Mouse (Mus musculus) testis, postnatal 14 days (tissue): Measurements from ENCODE around the gene Olfr282.

ENCODE experiments used
- DNase-seq: peaks from one replicate; pipeline ENCODE4 v3.0.0; 2021; ENCODE audit warnings: low spot score

The Olfr282 gene

DNA sequence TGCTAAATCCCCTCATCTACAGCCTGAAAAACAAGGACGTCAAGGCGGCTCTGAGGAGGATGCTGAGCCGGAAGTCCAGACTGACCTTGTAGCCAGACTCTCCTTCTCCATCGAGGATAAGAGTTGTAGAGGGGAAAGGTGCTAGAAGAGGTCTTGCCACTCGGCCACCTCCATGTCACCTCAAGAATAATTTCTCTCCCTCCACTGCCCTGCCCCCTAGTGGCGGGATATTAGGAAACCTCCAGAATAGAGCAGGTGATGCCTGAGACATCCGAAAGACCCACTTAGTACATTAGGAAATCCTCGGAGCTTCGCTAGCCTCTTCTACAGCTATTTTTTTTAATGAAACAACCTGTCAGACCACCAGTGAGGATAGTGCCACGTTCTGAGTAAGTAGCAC is 44.4 kb downstream of the Olfr282 start:
- no peak for DNase-seq

DNA sequence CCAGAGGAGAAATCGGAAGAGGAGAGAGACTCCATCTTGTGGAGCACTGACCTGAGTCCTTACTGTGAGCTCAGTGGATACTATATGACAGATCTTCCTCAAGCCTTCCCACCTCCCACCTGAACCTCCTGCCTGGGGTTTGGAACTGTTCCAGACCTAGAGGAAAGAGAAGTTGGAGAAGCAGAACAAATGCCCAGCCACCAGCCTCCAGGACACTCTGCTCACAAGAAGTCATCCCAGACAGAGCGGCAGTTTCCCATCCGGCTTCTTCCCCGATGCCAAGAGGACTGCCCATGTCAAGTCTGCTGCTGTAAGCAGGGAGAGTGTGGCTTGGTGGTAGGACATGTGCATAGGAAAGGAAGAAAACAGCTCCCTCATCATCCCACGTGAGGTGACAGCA is 45.3 kb downstream of the Olfr282 start:
- DNase-seq, result no peak

DNA sequence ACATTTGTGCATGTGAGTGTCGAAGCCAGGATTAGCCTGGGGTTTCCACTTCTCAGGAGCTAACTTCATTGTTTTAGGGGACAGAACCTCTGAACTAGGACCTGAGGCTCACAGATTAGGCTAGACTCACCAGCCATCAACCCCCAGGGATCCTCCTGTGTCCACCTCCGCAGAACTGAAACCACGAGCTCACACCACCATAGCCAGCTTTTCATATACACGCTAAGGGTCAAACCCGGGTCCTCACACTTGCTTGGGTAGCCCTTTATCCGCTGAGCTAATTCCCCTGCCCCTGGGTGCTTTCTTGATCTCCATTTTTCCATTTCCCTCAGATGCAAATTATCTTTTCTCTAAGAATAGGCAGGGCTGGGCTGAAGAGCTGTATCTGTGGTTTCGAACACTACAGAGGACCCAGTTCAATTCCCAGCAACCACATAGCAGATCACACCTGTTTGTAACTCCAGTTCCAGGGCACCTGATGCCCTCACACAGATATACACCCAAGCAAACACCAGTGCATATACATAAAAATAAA is 48.6 kb downstream of the Olfr282 start:
- no peak for DNase-seq

DNA sequence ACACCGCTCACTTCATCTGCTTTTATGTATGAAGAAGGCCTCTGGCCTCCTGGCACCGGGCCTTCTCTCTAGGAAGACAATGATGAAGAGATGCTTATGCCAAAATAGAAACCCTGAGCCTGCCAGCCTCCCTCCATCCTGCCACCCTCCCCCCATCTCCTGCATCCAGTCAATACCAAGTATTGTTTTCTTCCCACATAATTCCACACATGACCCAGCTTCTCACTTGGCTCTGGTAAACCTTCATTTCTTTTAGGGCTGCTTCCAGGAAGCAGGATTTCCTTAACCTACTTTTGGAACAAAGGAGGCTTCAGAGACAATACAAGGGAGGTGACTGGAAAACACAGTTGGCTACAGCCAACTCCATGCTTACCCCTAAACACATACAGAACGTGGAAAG is 51.7 kb downstream of the Olfr282 start, which contains the start of gene Lalba:
Gene Lalba, minus strand, starts transcription at position 21 of the 400 bp plus-strand sequence.
- no peak for DNase-seq

- DNase-seq, result no peak
Observed at GRCm38 (mm10) chr15:98483907-98484886, 53.2 kb downstream of the Olfr282 start.

DNA sequence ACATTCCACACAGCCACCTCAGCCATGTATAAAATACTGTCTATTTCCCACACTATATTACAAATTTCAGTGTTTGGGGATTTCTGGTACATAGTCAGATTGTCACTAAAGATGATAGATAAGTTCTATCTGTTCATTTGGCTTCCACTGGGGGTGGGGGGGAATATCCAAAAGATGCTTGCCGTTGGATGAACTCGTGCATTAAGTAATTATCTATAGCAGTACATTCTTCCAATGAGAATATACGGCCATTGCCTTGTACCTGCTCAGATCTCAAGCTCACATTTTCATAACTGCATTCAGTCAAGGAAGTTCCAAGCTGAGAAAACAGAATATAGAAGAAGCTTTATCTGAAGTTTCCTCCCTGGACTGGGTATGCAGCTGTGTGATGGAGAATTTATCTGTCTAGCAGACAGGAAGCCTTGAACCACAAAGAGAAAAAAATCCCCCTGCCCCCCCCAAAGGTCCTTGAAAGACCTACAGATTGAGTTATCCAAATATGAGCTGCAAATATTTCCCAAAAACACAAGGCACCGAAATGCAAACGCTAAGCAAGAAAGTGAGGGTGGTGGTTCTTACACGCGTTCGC is 55.5 kb downstream of the Olfr282 start:
- no peak for DNase-seq
